Mouse (Mus musculus): ENCODE data around the gene Slc2a12. TPM values are rescaled to one million over a fixed set of nuclear protein-coding genes. Genes with fewer than 3 reads are reported as not detected.
A peak's percentile ranks its signal among the peaks of the same experiment; 100 is the strongest.

Gene Slc2a12
- 3.5 and 4.2 TPM in 2 replicates for polyA plus RNA-seq (2015; fragmentation: Nextera tagmentation; extraction: Ambion mirVana)

GRCm38 (mm10) chr10:22644853-22645491 lies at the start of gene Slc2a12:
TSS of gene Slc2a12 (plus strand) at chr10:22645011.
- Histone ChIP-seq H3K9ac (replicated peaks) (peak within 1 kb of the TSS; percentile 61), H3K4me1 (replicated peaks) (peaks cover 14% of the 10 kb centered on the region), H3K27me3 (no peaks in the 10 kb centered on the region), H3K4me3 (replicated peaks) (peak within 1 kb of the TSS; percentile 51), H3K9me3 (no peaks in the 10 kb centered on the region), H3K36me3 (no peaks in the 10 kb centered on the region), H3K4me2 (replicated peaks) (peak within 1 kb of the TSS; percentile 93), H3K27ac (peak within 1 kb of the TSS; percentile 53)
- peak; percentile 90 for ATAC-seq
- WGBS = 3% methylated on average over 40 of the region's 40 CpGs

- 93% methylated on average over 8 of the region's 8 CpGs for WGBS
- no peaks in the 10 kb centered on the region for H3K27me3 ChIP-seq
- H3K36me3 ChIP-seq = no peaks in the 10 kb centered on the region
- H3K4me2 ChIP-seq (replicated peaks) = no peak overlapping the region
- no peaks in the 10 kb centered on the region for H3K4me1 ChIP-seq (replicated peaks)
- H3K9me3 ChIP-seq = 0 out of 2 replicates have a peak, but pooled peaks cover 6% of the 10 kb centered on the region
- H3K9ac ChIP-seq (replicated peaks) = no peak overlapping the region
- no peak for ATAC-seq
- no peak overlapping the region for H3K4me3 ChIP-seq (replicated peaks)
- no peak overlapping the region for H3K27ac ChIP-seq
Observed at GRCm38 (mm10) chr10:22598908-22599480, 45.8 kb upstream of the Slc2a12 start.

GRCm38 (mm10) chr10:22601046-22601445 lies 43.8 kb upstream of the Slc2a12 start:
- Histone ChIP-seq H3K9me3 (0 out of 2 replicates have a peak, but pooled peaks cover 3% of the 10 kb centered on the region), H3K4me3 (replicated peaks) (no peak overlapping the region), H3K27ac (no peak overlapping the region), H3K4me1 (replicated peaks) (no peaks in the 10 kb centered on the region), H3K27me3 (no peaks in the 10 kb centered on the region), H3K4me2 (replicated peaks) (no peak overlapping the region), H3K9ac (replicated peaks) (no peak overlapping the region), H3K36me3 (no peaks in the 10 kb centered on the region)
- ATAC-seq = no peak
- 86% methylated on average over 6 of the region's 6 CpGs for WGBS

- Histone ChIP-seq H3K27ac (no peak overlapping the region), H3K9ac (replicated peaks) (no peak overlapping the region), H3K4me3 (replicated peaks) (no peak overlapping the region), H3K36me3 (no peaks in the 10 kb centered on the region), H3K9me3 (no peaks in the 10 kb centered on the region), H3K27me3 (no peaks in the 10 kb centered on the region), H3K4me1 (replicated peaks) (peaks cover 17% of the 10 kb centered on the region), H3K4me2 (replicated peaks) (no peak overlapping the region)
- no peak for ATAC-seq
- 76% methylated on average over 2 of the region's 2 CpGs for WGBS
Observed at GRCm38 (mm10) chr10:22604801-22605200, 40.0 kb upstream of the Slc2a12 start.

- peak; percentile 18; the same call in 1 of the 2 replicates for ATAC-seq
- 73% methylated on average over 5 of the region's 5 CpGs for WGBS
- Histone ChIP-seq H3K9me3 (no peaks in the 10 kb centered on the region), H3K36me3 (no peaks in the 10 kb centered on the region), H3K9ac (replicated peaks) (no peak overlapping the region), H3K4me3 (replicated peaks) (no peak overlapping the region), H3K4me2 (replicated peaks) (no peak overlapping the region), H3K27ac (peak overlapping the region; percentile 78), H3K4me1 (replicated peaks) (peaks cover 17% of the 10 kb centered on the region), H3K27me3 (no peaks in the 10 kb centered on the region)
Observed at GRCm38 (mm10) chr10:22608273-22608672, 36.5 kb upstream of the Slc2a12 start.

DNA sequence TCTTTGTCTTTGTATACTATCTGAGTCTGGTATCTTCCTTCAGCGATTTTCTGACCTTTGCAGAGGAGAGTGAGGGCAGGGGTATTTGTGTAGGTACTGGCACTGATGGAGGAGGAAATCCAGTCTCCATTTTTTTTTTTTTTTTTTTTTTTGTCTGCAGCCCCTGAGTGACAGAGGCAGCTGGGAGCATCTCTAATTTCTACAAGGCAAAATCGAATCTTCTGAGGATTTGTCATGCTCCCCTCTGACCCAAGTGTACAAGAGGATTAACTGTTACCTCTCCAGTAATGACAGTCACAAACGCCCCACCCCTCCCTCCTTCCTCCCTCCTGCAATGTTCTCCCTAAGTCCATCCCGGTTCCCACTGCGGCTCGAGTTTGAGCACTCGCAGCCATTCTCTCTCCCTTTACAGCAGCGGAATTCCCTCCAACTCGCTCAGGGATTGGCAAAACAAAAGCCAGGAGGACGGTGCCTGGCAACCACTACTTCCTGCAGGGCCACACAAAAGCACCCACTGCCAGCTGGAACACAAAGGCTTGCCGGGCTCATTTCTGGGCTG lies 35.9 kb upstream of the Slc2a12 start:
- peak overlapping the region; percentile 17 for H3K4me3 ChIP-seq (replicated peaks)
- no peaks in the 10 kb centered on the region for H3K9me3 ChIP-seq
- peak overlapping the region; percentile 48 for H3K4me2 ChIP-seq (replicated peaks)
- under 1% methylated on average over 11 of the region's 11 CpGs for WGBS
- peak; percentile 86 for ATAC-seq
- H3K27ac ChIP-seq = peak overlapping the region; percentile 78
- no peaks in the 10 kb centered on the region for H3K27me3 ChIP-seq
- peak overlapping the region; percentile 53; the same call in 1 of the 2 replicates for H3K9ac ChIP-seq (replicated peaks)
- H3K4me1 ChIP-seq (replicated peaks) = peaks cover 17% of the 10 kb centered on the region
- no peaks in the 10 kb centered on the region for H3K36me3 ChIP-seq

DNA sequence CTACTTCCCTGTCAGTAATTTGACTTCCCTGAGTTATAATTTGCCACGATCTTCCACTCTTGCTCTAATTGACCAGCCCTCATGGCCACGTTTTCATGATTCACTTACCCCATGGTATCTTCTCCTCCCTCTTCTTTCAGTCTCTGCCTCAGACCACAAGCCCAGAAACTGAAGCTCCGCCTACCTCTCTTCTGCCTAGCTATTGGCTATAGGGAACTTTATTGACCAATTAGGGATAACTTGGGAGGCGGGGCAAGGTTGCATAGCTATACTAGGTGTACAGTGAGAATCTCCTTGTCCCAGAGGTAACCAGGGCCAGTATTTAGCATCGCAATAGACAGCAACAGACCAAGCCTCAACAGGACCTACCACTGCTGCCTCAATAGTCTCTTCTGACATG lies 31.5 kb upstream of the Slc2a12 start:
- H3K27me3 ChIP-seq = no peaks in the 10 kb centered on the region
- no peak for ATAC-seq
- no peak overlapping the region for H3K9ac ChIP-seq (replicated peaks)
- H3K27ac ChIP-seq = no peak overlapping the region
- no peak overlapping the region for H3K4me2 ChIP-seq (replicated peaks)
- WGBS = 88% methylated on average over 5 of the region's 5 CpGs
- H3K4me3 ChIP-seq (replicated peaks) = no peak overlapping the region
- no peaks in the 10 kb centered on the region for H3K9me3 ChIP-seq
- H3K36me3 ChIP-seq = no peaks in the 10 kb centered on the region
- H3K4me1 ChIP-seq (replicated peaks) = peaks cover 16% of the 10 kb centered on the region

DNA sequence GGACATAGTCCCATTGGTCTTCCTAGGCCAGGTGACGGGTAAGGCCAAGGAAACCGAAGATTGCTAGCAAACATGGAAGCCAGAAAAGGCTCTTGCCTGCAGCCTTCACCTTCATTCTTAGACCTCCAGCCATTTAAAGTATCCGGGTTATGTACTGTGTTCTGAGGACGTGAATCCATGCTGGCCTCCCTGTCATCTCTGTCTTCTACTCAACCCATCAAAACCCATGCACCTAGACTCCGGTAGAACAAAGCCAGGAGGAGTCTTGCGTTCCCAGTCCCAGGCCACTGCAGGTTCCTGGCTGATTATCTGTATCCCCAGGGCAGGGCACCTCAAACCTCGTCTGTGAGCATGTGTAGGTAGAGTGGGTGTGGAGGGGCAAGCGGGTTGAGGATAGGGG lies 30.3 kb upstream of the Slc2a12 start:
- 90% methylated on average over 8 of the region's 8 CpGs for WGBS
- H3K4me3 ChIP-seq (replicated peaks) = no peak overlapping the region
- no peaks in the 10 kb centered on the region for H3K27me3 ChIP-seq
- no peak overlapping the region for H3K9ac ChIP-seq (replicated peaks)
- H3K36me3 ChIP-seq = no peaks in the 10 kb centered on the region
- no peak for ATAC-seq
- H3K9me3 ChIP-seq = no peaks in the 10 kb centered on the region
- no peak overlapping the region for H3K27ac ChIP-seq
- H3K4me1 ChIP-seq (replicated peaks) = 0 out of 2 replicates have a peak, but pooled peaks cover 5% of the 10 kb centered on the region
- no peak overlapping the region for H3K4me2 ChIP-seq (replicated peaks)

DNA sequence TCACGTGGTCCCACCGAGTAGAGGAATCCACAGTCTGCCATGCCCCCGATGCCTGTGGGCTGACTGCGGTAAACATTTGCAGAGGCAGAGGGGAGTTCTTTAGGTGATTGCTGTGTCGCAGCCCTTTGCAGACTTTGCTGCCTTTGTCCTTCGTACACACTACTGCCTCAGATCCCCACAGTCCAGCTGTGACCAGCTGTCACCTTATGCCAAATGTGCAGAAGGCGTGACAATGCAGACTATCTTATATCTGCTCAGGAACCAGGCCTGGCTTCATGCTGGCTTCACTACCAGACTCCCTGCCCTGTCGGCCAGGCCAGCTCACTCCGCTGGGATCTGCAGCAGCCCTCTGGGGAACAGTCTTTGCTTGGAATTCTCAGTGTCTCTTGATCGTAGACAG lies 29.5 kb upstream of the Slc2a12 start:
- H3K27ac ChIP-seq = no peak overlapping the region
- no peaks in the 10 kb centered on the region for H3K36me3 ChIP-seq
- WGBS = 33% methylated on average over 10 of the region's 10 CpGs
- H3K27me3 ChIP-seq = no peaks in the 10 kb centered on the region
- no peak overlapping the region for H3K9ac ChIP-seq (replicated peaks)
- ATAC-seq = peak; percentile 30; the same call in 1 of the 2 replicates
- H3K9me3 ChIP-seq = 0 out of 2 replicates have a peak, but pooled peaks cover 3% of the 10 kb centered on the region
- no peak overlapping the region for H3K4me3 ChIP-seq (replicated peaks)
- H3K4me1 ChIP-seq (replicated peaks) = 0 out of 2 replicates have a peak, but pooled peaks cover 5% of the 10 kb centered on the region
- no peak overlapping the region for H3K4me2 ChIP-seq (replicated peaks)

- Histone ChIP-seq H3K9ac (replicated peaks) (no peak overlapping the region), H3K4me2 (replicated peaks) (no peak overlapping the region), H3K27ac (no peak overlapping the region), H3K36me3 (no peaks in the 10 kb centered on the region), H3K4me1 (replicated peaks) (0 out of 2 replicates have a peak, but pooled peaks cover 5% of the 10 kb centered on the region), H3K27me3 (no peaks in the 10 kb centered on the region), H3K4me3 (replicated peaks) (no peak overlapping the region), H3K9me3 (0 out of 2 replicates have a peak, but pooled peaks cover 3% of the 10 kb centered on the region)
- no peak for ATAC-seq
- WGBS = 78% methylated on average over 2 of the region's 2 CpGs
Observed at GRCm38 (mm10) chr10:22618842-22619241, 26.0 kb upstream of the Slc2a12 start.

DNA sequence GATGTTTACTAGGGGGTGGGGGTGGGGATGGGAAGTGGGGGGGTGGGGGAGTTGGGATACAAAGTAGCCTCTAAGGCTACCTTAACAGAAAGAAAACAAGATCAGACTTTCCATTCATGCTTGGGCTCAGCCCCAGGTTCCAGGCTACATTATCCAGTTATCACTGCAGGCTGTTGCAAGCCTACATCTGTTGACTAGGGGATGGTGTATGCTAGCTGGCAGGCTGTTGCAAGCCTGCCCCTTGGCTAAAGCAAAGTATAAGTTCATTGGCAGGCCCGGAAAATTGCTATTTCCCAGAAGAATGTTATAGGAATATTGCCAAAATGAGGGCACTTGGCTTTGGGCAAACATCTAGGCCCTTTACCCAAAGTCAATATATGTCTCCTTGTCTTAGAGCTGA lies 16.0 kb upstream of the Slc2a12 start:
- H3K4me1 ChIP-seq (replicated peaks) = peaks cover 8% of the 10 kb centered on the region; the same call in 1 of the 2 replicates
- no peak overlapping the region for H3K4me3 ChIP-seq (replicated peaks)
- no peak overlapping the region for H3K9ac ChIP-seq (replicated peaks)
- no peak overlapping the region for H3K27ac ChIP-seq
- no peak overlapping the region for H3K4me2 ChIP-seq (replicated peaks)
- H3K27me3 ChIP-seq = no peaks in the 10 kb centered on the region
- 84% methylated on average over 1 of the region's 1 CpGs for WGBS
- H3K9me3 ChIP-seq = no peaks in the 10 kb centered on the region
- H3K36me3 ChIP-seq = no peaks in the 10 kb centered on the region
- no peak for ATAC-seq

DNA sequence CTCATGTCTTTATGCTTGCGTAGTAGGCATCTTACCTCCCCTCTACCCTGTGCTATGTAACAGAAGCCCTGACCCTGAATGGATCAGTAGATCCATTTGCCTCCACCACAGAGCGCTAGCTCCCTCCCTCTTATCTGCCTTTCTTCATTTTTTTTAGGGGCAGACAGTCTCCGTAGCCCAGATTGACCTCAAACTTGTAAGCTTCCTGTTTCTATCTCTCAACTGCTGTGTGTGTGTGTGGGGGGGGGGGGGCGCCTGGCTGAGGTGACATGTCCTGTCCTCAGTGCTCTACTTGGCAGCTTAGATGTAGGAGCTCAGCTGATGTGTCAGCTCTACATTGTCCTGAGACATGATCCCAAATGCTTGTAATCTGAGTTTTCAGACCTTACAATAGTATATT lies 13.7 kb upstream of the Slc2a12 start:
- no peak overlapping the region for H3K9ac ChIP-seq (replicated peaks)
- no peak overlapping the region for H3K27ac ChIP-seq
- no peak for ATAC-seq
- no peaks in the 10 kb centered on the region for H3K27me3 ChIP-seq
- peaks cover 8% of the 10 kb centered on the region; the same call in 1 of the 2 replicates for H3K4me1 ChIP-seq (replicated peaks)
- WGBS = 81% methylated on average over 4 of the region's 4 CpGs
- H3K4me2 ChIP-seq (replicated peaks) = no peak overlapping the region
- H3K9me3 ChIP-seq = no peaks in the 10 kb centered on the region
- no peak overlapping the region for H3K4me3 ChIP-seq (replicated peaks)
- no peaks in the 10 kb centered on the region for H3K36me3 ChIP-seq
